Mouse (Mus musculus): Measurements from ENCODE around the gene Hoxa9. TPM values are rescaled to one million over a fixed set of nuclear protein-coding genes. Genes with fewer than 3 reads are reported as not detected.

The Hoxa9 gene
- polyA plus RNA-seq, 1 experiment: 7.1 TPM

DNA sequence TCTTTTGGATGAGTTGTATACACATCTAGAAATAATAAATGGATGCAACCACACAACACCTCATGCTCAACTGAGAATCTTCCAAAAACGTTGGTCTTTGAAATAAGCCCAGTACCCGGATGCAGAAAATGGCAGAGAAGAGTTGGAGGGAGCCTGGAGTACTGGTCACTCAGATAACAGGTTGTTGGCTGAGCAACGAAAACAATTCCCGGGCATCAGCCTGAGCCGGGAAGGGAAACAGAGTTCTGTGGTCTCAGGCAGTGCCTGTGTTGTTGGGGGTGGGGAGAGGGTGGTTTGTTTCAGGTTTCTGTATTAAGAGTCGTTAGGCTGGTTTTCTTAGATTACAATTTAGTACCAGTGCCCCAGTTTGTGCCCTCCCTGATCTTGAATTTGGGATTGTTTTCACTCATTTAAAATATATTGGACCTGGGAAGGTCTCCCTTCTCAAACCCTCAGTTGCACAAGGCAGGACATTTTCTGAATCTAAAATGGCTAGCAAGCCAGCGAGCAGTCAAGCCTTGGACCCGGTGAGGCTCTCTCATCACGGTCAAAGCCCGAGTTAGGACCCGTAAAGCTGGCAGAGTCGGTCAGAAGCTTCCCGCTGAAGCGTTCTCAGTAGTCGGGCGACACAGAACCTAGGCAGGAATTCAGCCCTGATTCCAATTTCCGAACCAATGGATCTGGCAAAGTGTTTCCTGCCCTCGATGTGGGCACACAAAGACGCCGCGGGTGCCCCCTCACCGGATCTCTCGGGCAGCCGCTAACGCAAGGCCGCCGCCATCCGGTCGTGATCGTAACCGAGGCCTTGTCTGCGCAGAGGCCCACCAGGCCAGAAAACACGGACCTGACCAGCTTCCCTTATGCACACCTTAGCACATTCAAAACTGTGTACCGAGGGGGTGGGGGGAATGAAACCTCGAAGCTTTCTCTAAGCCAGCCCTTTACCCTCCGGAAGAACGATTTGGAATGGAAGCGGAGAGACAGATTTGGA is 2.1 kb downstream of the Hoxa9 start:
- no peak for DNase-seq (ENCODE audit: low read depth)

DNA sequence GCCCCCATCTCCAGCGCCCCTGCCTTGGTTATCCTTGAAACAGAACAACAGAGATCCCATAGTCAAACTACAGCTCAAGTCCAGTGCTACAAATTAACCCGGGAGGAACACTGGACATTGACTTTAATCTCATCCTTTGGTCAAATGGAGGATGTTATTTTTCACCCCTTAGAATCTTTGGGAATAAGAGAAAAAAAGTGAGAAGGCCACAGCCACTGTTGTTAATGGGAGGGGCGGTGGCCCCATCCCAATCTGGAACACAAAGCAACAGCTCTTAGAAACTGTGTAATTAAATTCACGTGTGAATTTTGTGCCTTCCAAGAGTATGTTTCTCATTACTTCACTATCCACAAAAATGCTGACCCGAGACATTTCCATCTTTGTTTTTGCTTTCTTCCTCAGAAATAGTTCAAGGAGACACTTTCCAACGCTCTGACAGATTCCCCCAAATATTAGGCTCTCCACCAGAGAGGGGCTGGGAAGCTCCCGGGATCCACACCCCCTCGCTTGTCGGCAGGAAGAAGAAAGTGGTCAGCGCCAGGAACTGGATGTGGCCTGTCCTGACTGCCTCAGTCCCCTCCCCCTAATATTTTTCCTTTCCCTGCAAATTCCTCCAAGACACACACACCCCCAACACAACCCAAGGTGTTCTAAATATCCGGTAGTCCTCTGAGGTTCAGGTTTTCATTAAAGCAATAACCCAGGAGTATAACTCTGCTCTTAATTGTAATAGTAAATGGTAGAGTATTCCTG is 3.2 kb downstream of the Hoxa9 start:
- DNase-seq (ENCODE audit: low read depth): no peak

DNA sequence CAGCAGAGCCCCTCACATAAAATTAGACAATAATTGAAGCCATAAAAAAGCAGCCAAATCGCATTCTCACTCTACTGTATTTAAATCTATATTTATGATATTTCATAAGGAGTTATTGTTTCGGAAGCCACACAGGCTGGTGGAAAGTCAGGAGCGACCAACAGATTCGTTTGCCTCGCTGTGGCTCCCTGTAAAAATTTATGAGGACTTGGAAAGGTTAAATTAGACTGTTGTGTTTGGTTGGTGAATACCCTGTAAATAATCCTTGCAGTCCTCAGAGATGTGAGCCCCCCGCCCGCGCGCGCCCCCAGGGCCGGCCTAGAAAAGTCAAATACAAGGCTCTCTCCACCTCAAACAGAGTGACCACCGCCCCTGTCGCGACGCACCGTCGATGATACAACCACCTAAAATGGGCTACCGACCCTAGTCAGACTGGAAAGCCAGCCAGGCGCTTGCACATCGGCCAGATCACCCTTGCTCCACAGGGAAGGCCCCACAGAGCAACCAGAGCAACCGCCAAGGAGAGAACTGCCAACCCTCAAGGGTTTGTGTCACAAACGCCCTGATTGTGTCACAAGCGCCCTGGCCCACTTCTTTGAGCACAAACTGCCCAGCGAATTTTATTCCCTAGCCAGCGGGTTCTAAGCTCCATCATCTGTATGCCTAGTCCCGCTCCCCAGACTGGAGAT is 4.2 kb downstream of the Hoxa9 start:
- no peak for DNase-seq (ENCODE audit: low read depth)

DNA sequence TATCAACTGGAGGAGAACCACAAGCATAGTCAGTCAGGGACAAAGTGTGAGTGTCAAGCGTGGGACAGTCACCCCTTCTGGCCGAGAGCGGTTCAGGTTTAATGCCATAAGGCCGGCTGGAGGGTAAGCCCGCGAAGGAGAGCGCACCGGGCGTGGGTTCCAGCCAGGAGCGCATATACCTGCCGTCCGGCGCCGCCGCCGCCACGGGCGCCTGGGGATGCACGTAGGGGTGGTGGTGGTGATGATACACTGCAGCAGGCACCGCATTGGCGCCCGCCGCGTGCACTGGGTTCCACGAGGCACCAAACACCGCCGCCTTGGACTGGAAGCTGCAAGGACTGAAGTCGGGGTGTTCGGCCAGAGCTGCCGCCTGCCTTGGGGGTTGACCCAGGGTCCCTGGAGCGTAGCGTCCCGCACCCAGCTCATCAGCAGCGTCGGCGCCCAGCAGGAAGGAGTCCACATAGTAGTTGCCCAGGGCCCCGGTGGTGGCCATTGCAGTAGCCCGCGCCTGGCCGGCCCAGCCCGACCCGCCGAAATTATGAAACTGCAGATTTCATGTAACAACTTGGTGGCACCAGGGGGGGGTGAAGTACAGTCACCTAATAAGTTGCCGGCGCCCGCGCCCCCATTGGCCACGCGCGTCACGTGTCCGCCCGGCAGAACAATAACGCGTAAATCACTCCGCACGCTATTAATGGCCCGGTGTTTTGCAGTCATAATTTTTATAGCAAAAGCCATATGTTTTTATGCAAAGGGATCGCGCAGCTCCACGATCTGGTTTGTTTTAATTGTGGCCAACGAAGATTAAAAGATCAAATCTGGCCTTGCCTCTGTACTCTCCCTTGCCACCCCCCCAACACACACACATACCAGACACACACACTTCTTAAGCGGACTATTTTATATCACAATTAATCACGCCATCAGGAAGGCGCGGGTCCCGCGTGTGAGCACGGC is 5.0 kb downstream of the Hoxa9 start:
- no peak for DNase-seq (ENCODE audit: low read depth)

DNA sequence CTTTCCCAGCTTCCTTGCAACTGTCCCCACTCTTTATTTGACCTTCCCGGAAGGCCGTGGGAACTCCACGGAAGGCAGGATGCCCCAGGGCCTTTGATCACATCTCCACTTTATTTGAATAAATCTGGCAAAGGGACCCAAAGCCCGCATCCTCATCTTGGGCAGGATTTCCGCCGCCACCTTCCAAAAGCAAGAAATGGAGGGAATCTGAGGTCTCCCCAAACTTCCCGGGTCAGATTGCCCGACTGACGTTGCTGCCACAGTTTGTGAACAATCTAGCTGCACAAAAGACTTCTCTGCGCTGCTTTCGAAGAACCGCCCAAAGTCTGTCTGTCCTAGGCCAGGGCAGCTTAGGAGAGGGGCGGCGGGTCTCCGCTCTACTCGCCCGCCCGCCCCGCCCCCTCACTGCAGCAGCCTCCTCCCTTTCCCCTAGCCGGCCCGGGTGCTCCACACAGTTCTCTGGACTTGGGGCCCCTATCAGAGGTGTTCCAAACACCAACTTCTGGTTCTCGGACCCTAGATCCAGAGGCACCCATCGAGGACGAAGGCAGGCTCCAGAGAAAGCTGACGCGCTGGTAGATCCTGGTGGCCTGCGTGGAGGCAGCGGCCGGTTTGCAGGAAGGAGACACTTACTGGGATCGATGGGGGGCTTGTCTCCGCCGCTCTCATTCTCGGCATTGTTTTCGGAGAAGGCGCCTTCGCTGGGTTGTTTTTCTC is 5.8 kb downstream of the Hoxa9 start:
- no peak for DNase-seq (ENCODE audit: low read depth)

DNA sequence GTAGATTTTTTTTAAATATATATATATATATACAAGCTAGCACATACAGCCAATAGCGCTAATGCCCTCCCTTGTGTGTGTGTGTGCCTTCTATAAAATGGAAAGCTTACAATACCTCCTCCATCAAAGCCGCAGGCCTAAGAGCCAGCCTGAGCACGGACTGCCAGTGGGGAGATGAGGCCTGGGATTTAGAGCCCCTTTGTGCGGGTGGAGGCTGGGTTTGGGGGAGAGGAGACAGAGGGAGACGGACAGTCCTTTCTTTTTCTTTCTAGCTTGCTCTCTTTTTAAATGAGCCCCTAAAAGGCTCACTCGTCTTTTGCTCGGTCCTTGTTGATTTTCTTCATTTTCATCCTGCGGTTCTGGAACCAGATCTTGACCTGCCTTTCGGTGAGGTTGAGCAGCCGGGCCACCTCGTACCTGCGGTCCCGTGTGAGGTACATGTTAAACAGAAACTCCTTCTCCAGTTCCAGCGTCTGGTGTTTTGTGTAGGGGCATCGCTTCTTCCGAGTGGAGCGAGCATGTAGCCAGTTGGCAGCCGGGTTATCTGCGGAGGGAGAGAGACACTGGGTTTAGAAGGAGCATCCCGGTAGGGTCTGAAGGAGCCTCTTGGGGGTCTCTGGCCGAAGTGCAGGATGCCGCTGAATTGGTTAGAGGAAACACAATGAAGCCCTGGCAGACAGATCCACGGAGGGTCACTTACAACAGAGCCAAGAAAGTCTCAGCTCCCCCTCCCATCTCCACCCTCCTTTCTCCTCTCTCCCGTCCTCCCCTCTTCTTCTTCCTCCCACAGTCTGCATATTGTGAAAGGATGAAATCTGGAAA is 6.7 kb downstream of the Hoxa9 start:
- no peak for DNase-seq (ENCODE audit: low read depth)

DNA sequence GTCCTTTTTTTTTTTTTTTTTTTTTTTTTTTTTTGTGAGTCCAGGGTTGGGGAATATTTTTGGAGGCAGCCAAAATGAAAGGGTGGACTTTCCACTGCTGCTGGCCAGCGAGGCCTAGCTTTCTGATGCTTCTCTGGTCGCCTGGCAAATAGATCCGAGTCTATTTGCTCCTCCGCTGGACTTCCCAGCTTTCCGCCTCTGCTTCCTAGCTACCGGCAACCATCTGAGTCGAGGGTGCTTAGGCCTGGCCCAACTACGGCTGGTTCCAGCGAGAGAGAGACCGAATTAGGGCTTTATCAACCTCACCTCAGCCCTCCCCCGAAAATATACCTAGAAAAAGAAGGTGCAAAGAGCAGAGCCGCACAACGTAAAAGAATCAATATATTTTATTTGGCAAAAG is 8.2 kb downstream of the Hoxa9 start:
- no peak for DNase-seq (ENCODE audit: low read depth)

DNA sequence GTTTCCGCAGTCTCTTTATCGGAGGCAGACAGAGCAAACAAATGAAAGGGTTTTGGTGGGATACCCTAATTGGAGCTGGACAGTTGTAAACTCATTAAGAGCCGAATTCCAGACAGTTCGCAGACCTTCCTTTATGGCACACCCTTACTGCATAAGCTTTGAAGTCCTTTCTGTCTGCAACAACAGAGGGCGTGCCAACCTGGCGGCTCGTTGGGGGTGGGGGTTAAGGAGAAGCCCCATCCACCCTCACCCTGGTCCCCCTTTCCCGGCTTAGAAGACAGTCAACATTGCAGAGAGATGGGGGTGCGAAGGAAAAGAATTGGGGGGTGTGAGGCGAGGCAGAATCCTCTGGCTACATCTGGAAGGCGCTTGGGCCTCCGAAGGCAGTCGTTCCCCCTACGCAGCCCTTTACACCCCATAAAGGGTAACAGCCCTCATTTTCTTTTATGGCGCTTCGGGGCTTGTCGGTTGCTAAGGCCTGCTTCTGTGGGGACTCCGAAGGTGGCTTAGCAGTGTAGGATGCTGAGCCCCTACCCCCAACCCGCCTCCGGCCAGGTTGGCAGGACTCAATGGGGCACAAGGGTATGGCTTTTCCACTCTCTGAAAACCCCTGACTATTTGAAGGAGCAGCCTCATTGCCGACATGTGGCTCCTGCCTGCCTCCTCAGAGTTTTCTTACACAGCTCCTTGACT is 8.8 kb downstream of the Hoxa9 start:
- DNase-seq (ENCODE audit: low read depth): no peak

DNA sequence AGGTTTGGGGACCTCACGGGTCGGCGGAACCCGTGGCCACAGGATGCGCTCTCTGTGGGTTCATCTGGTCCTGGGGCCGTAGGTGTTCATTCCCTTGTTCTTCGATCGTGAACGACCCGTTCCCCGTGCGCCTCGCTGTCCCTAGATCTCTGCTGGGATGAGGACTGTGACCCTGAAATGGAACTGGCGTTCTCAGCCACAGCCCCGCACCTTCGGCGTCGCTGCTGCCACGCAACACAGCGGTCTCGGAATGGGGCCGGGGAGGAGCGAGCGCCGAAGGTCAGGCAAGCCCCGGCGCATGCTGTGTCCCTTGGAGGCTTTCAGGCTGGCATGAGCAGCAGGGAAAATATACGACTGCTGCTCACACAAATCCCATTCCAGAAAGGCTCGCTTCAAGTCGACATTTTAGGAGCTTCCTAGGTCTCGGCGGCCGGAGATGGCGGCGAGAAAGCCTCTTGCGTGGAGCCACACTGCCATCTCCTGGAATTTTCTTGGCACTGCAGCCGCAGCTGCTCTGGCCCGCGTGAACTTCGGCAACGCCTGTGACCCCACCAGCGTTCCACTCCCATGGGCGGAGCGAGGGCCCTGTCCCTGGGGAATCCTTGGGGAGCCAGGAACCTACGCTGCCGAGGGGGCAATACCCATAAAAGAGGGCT is 9.4 kb downstream of the Hoxa9 start, which contains the start of gene Hoxa7:
TSS of gene Hoxa7 (minus strand) at position 518 of the 656 bp plus-strand sequence.
- no peak for DNase-seq (ENCODE audit: low read depth)

DNA sequence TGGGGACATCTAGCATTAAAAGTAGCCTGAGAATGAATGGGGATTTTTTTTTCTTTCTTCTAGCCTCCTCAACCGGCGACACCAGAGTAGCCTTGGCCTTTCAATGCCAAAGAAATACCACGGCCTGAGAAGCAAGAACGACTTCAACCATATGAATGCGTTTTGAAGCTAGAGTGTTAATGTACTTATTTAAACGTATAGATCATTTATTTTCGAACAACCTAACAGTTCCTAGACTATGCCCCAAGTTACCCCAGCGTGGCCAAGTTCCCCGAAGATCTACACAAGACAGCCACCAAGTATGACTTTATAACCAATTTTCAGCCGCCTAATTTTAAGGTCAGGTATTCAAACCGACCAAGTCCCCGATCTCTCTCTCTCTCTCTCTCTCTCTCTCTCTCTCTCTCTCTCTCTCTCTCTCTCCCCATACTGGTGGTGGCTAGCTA is 10.0 kb downstream of the Hoxa9 start:
- DNase-seq (ENCODE audit: low read depth): no peak

DNA sequence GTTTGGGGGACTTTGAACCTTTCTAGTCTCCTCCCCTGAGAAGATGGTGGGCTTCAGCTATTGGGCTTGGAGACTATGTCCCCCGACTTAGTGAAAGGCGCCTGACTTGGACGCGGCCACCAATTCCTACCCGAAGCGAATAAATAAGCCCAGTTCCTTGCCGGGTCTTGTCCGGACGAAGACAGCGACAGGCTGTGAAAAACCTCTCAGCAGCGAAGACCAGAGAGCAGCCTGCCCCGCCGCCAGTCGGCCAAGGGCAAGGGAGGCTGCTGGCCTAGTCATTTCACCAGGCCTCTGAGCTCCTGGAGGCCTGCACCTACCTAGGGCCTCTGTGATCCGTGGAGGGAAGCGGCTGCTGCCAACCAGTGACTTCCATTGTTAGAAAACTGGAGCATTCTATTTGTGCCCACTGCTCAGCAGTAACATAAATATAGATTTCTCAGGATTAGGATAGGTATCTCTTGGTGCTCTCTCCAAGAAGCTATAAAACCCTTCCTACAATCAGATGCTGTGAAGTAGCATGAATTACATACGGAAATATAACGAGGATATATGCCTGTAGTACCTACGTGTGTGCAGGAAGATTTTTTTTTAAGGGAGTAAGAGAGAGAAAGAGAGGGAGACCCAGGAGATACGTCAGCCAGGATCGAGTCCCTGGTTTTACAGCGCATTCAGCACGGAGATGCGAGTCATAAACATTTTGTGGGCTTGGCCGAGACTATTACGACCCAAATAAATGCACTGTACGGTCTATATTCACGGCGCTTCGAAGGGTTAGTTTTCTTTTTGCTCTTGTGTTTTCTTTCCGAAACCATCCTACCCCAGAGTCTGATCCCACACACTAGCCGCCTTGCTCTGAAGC is 10.7 kb downstream of the Hoxa9 start:
- DNase-seq (ENCODE audit: low read depth): no peak

DNA sequence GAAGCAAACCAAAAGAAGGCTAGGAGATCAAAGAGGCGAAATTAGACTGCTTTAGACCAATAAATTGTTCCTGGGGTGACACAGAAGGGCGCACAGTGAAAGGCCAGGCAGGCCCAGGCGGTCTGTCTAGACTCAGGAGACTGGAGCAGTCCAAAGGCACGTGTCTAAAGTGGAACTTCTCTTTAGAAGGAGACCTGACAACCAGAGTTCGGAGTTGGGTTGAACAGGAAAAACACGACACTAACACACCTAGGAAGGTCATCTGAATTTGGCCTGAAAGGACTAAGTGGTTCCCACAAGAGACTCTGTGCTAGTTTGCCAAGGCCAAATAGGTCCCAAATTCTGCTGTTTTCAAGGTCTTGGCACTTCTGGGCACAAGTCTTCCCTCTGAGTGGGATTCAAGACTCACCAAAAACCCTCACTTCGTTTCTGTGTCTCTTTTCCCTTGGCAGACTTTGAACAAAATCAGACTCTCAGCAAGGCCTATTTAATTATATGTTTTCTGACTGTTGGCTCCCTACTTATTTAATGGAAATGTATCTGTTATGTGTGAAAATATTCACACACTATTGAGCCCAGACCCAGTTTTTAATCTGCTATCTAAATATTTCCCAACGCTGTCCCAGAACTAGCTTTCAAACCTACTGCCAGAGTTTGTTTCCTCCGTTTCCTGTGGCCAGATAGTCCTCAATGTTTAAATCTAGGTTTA is 11.5 kb downstream of the Hoxa9 start:
- no peak for DNase-seq (ENCODE audit: low read depth)

DNA sequence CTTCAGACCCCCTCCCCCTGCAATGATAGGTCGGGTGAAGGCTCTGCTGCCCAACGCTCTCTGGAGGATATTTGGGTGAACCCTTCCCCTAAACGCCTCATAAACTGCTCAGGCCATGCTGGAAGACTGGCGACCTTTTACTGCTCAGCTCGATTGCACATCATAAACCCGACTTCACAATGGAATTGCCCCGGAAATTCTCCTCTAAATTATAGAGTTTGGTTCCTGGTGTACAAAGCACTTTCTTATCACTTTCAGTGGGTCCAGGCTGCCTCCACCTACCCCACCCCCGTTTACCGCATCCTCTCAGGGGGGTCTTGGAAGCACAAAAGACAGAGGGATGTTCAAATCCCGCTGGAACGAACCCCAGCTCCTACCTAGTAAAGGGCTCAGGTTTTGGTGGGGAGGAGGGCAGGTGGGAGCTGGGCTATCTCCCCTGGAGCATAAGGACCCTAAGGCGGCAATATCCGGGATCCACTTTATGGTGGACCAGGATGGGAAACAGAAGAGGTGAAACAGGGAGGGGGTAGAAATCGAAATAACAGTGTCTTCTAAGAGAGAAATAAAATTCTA is 12.2 kb downstream of the Hoxa9 start:
- DNase-seq (ENCODE audit: low read depth): no peak

DNA sequence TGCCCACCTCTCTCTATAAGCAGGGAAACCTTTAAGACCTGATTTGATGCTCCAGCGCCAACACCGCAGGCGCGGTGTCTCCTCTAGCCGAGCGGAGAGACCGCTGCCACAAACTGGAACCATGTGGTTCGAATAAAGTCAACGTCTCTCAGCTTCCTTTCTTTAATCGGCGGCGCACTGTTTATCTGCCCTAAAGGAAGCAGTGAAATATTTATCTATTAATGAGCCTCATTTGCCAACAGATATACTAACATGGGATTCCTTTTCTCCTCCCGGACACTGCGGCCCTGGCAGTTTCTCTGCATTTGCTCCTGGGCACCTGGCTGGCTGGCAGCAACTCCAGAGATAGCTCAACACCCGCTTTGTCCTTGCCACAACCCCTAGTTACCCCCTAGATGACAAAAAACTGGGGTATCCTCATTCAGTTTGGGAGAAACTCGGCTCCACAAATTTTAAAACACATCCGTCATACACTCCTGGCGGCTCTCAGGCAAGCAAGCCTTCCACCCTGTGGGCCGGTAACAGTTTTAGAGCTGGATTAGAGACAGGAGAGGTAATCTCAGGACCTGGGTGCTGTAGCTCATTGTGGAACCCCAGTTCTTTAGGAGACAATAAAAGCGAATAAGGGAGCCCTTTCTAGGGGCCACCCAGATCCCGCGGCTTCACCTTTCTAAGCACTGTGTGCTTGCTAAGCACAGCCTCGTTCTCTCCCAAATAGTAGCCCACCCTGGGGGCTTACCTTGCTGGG is 12.8 kb downstream of the Hoxa9 start:
- DNase-seq (ENCODE audit: low read depth): no peak

DNA sequence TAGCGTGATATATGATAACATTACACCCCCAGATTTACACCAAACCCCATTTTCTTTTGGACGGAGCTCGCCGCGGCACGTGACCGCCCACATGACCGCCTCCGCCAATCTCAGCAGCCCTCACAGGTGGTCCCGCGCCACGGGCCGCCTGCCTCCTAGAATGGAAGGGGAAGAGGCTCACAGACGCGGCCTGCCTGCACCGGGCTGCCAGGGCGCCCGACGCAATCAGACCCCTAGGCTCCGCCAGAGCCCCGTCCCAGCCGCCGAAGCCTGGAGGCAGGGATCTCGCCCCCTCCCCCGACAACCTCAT is 13.5 kb downstream of the Hoxa9 start:
- DNase-seq (ENCODE audit: low read depth): no peak
